Mouse (Mus musculus) C2C12 (cell line): Measurements from ENCODE around the gene Rai14.

Experiments
- CEBPB ChIP-seq: IDR thresholded peaks from one replicate; pipeline ENCODE4 v1.6.1; 2011; ENCODE audit warnings: low read depth, mild to moderate bottlenecking, control low read depth, moderate library complexity
- CTCF ChIP-seq: IDR thresholded peaks from one replicate; pipeline ENCODE4 v1.5.1; 2011; ENCODE audit not compliant: control insufficient read depth, insufficient read depth, insufficient read length

- TF ChIP-seq CTCF (no peak), CEBPB (no peak)
Observed at GRCm38 (mm10) chr15:10656146-10656545, 58.3 kb downstream of the Rai14 start.
